ENCODE assay signal across 15 mouse cellular contexts in genomic region chr6:53549409-53549808, GRCm38 (mm10).
"Had no signal": no experiment of that assay in that cellular context is flagged by ENCODE, and none has a peak within 500 bp of the region (broad histone marks: within the 10 kb centered on the region; RNA-seq: fewer than 3 reads in every experiment).

No protein-coding gene starts in this region.

- H3K4me2 ChIP-seq: neural tube, embryonic 12.5 days had no signal

- DNase-seq: kidney, adult 8-10 months; kidney, postnatal 25 days; layer of hippocampus, adult 9-11 months; layer of hippocampus, postnatal 36 days; lung, adult 18-20 months; lung, postnatal 4 days; midbrain, embryonic 14.5 days; thymus, adult 18-20 months; thymus, postnatal 36 days had no signal

- H3K27ac ChIP-seq: liver, embryonic 14.5 days; midbrain, embryonic 10.5 days; neural tube, embryonic 12.5 days; stomach, postnatal 0 days had no signal

- H3K9ac ChIP-seq: liver, embryonic 14.5 days; neural tube, embryonic 12.5 days had no signal

- ATAC-seq: intestine, postnatal 0 days had no signal

- H3K36me3 ChIP-seq: midbrain, embryonic 10.5 days; neural tube, embryonic 12.5 days had no signal

- H3K9me3 ChIP-seq: midbrain, embryonic 10.5 days; neural tube, embryonic 12.5 days had no signal

- H3K27me3 ChIP-seq: neural tube, embryonic 12.5 days had no signal

- H3K4me3 ChIP-seq: midbrain, embryonic 10.5 days; myocyte; neural tube, embryonic 12.5 days had no signal
